Mouse (Mus musculus) urinary bladder, adult 2 months (tissue): ENCODE data around the gene Rwdd1. TPM values are rescaled to one million over a fixed set of nuclear protein-coding genes. Genes with fewer than 3 reads are reported as not detected.

Experiments used
- polyA plus RNA-seq: library from polyadenylated mRNA; depleted of rRNA; stranded (reverse); fragments of >200 nt; gene quantifications from 2 replicates; pipeline ENCODE4 v1.2.3, GENCODE M21; 2012; rRNA removed

The Rwdd1 gene
- polyA plus RNA-seq, 1 experiment: 68.9 TPM

Other genes starting within 250 kb of the Rwdd1 start
- gene Sult3a2, start 232.9 kb downstream of the Rwdd1 start, polyA plus RNA-seq: not detected in 2 replicates
- gene Sult3a1, start 161.9 kb downstream of the Rwdd1 start, polyA plus RNA-seq: not detected in 2 replicates
- 1.7 and 1.8 TPM in 2 replicates for gene Rsph4a, start 114.5 kb downstream of the Rwdd1 start, polyA plus RNA-seq
- gene Zup1, start 68.4 kb downstream of the Rwdd1 start, polyA plus RNA-seq: 13.2 and 16.1 TPM in 2 replicates
- 0.07 TPM in 1 of 2 replicates, not detected in the other for gene Trappc3l, start 18.0 kb upstream of the Rwdd1 start, polyA plus RNA-seq
- 0.03 TPM in 1 of 2 replicates, not detected in the other for gene Calhm4, start 24.7 kb upstream of the Rwdd1 start, polyA plus RNA-seq
- 7.3 and 7.7 TPM in 2 replicates for gene Calhm5, start 76.9 kb upstream of the Rwdd1 start, polyA plus RNA-seq
- 1.8 and 2.4 TPM in 2 replicates for gene Calhm6, start 108.4 kb upstream of the Rwdd1 start, polyA plus RNA-seq
- 15.9 and 17.6 TPM in 2 replicates for gene Dse, start 188.1 kb upstream of the Rwdd1 start, polyA plus RNA-seq